ENCODE assay signal across 8 mouse cellular contexts in the genomic region with DNA sequence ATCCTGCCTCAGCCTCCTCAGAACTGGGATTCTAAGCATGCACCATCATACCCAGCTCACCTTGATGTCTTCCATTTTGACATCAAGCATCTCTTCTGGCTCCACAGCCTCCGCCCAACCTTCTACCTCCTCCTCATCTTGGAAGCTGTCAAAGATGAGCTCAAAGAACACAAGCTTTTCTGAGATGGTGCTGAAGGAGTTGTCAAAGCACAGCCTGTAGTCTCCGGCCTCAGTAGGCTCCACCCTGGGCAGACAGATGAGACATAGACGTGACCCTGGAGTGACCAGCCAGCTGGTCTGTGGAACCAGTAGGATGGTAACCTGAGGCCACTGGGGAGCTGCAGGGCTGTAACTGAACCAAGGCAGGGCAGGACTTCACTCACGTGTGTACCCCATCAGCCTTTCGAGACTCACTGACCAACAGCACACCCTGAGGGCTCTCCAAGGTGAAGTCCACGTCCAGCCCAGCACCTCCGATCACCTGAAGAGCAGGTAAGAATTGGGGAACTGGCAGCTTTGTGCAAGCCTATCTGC. TPM values are rescaled to one million over a fixed set of nuclear protein-coding genes. Genes with fewer than 3 reads are reported as not detected.
DNase-seq lines count a peak whose midpoint lies in the region; ATAC-seq and TF ChIP-seq lines count a peak whose summit lies in the region.

No protein-coding gene starts in this region.

- no peak overlapping the region for H3K4me3 ChIP-seq in kidney, adult 2 months (ENCODE audit: insufficient read depth, low read depth, low read length)
- H3K4me3 ChIP-seq in hindbrain, embryonic 14.5 days (replicated peaks; ENCODE audit: low read length), result peak overlapping the region; percentile 58
- H3K4me3 ChIP-seq in midbrain, embryonic 14.5 days (replicated peaks; ENCODE audit: low read depth, low read length), result peak overlapping the region; percentile 72

- no peaks in the 10 kb centered on the region for H3K27me3 ChIP-seq in kidney, adult 2 months (replicated peaks; ENCODE audit: control insufficient read depth, insufficient read depth, low read length)
- no peaks in the 10 kb centered on the region for H3K27me3 ChIP-seq in hindbrain, embryonic 14.5 days (ENCODE audit: control insufficient read depth, insufficient read depth, low read length)
- no peaks in the 10 kb centered on the region for H3K27me3 ChIP-seq in midbrain, embryonic 14.5 days (ENCODE audit: control insufficient read depth, insufficient read depth, low read length)

- TF ChIP-seq CTCF in kidney, adult 2 months (conservative IDR thresholded peaks at IDR 0.05; ENCODE audit: insufficient read depth, insufficient read length, low read depth, low read length), result no peak

- DNase-seq in kidney, adult 2 months, result peak; percentile 17
- no peak for DNase-seq in kidney, adult 11 months
- DNase-seq in c-Kit-positive CD71-positive TER-119-positive erythroid progenitor cells, embryonic 14.5 days (ENCODE audit: low spot score), result peak; percentile 15
- DNase-seq in hindbrain, embryonic 14.5 days (ENCODE audit: low spot score), result no peak
- DNase-seq in midbrain, embryonic 14.5 days, result no peak
- no peak for DNase-seq in embryo, embryonic 11 days
- DNase-seq in embryo, embryonic 10 days (ENCODE audit: low spot score), result no peak

- H3K9me3 ChIP-seq in hindbrain, embryonic 14.5 days (ENCODE audit: control insufficient read depth, low read length), result no peaks in the 10 kb centered on the region
- no peaks in the 10 kb centered on the region for H3K9me3 ChIP-seq in midbrain, embryonic 14.5 days (ENCODE audit: control insufficient read depth, low read length)

- no peak for ATAC-seq in hindbrain, embryonic 14.5 days (ENCODE audit: low FRiP score)
- ATAC-seq in midbrain, embryonic 14.5 days (ENCODE audit: low FRiP score, low TSS enrichment), result no peak
- no peak for ATAC-seq in monocyte, adult 5-6 weeks (replicated peaks; ENCODE audit: insufficient number of reproducible peaks, low FRiP score, low TSS enrichment, poor library complexity, severe bottlenecking)

- no peak for TF ChIP-seq POLR2A in kidney, adult 2 months (IDR thresholded peaks at IDR 0.05; ENCODE audit: low read depth, low read length)

- H3K9ac ChIP-seq in hindbrain, embryonic 14.5 days, result peak overlapping the region; percentile 71
- peak overlapping the region; percentile 72 for H3K9ac ChIP-seq in midbrain, embryonic 14.5 days (replicated peaks; ENCODE audit: low read length)

- peak overlapping the region; percentile 49 for H3K4me2 ChIP-seq in hindbrain, embryonic 14.5 days (replicated peaks)
- peak overlapping the region; percentile 56 for H3K4me2 ChIP-seq in midbrain, embryonic 14.5 days (ENCODE audit: low read length)

- 40% methylated on average over 7 of the region's 7 CpGs for WGBS in kidney, adult 2 months
- 87% methylated on average over 7 of the region's 7 CpGs for WGBS in hindbrain, embryonic 14.5 days
- WGBS in midbrain, embryonic 14.5 days, result 84% methylated on average over 7 of the region's 7 CpGs

- no peaks in the 10 kb centered on the region for H3K36me3 ChIP-seq in kidney, adult 2 months (ENCODE audit: control insufficient read depth, insufficient read depth, low read length)
- peaks cover 49% of the 10 kb centered on the region for H3K36me3 ChIP-seq in hindbrain, embryonic 14.5 days (replicated peaks; ENCODE audit: control insufficient read depth, insufficient read depth)
- peaks cover 51% of the 10 kb centered on the region for H3K36me3 ChIP-seq in midbrain, embryonic 14.5 days (ENCODE audit: control insufficient read depth, insufficient read depth, low read length)

- no peak overlapping the region for H3K27ac ChIP-seq in kidney, adult 2 months (ENCODE audit: insufficient read depth, low read depth, low read length)
- no peak overlapping the region for H3K27ac ChIP-seq in hindbrain, embryonic 14.5 days
- no peak overlapping the region for H3K27ac ChIP-seq in midbrain, embryonic 14.5 days (replicated peaks; ENCODE audit: low read depth, low read length)

- H3K4me1 ChIP-seq in kidney, adult 2 months (ENCODE audit: control insufficient read depth, insufficient read depth, low read length), result peaks cover 2% of the 10 kb centered on the region; the same call in 1 of the 2 replicates
- H3K4me1 ChIP-seq in hindbrain, embryonic 14.5 days (replicated peaks; ENCODE audit: control insufficient read depth, insufficient read depth, low read length), result peaks cover 14% of the 10 kb centered on the region
- peaks cover 11% of the 10 kb centered on the region for H3K4me1 ChIP-seq in midbrain, embryonic 14.5 days (ENCODE audit: control insufficient read depth, insufficient read depth, low read length)

RNA-seq across cellular contexts. Expression of gene Tmed1, which starts 1.1 kb away (rescaled TPM):
- polyA plus RNA-seq in kidney, adult 2 months (2012; rRNA removed), result 47.7 and 50.5 TPM in 2 replicates
- 46.3 and 51.1 TPM in 2 replicates for polyA plus RNA-seq in hindbrain, embryonic 14.5 days (2014; fragmentation: Nextera tagmentation; extraction: Ambion mirVana)
- polyA plus RNA-seq in midbrain, embryonic 14.5 days (2014; fragmentation: Nextera tagmentation; extraction: Ambion mirVana), result 48.0 and 50.2 TPM in 2 replicates
- total RNA-seq in monocyte, adult 5-6 weeks (2017), result 3.2 to 6.6 TPM (median 6.3 TPM) in 3 replicates

RNA-seq across cellular contexts. Expression of gene AB124611, which starts 17.0 kb away (rescaled TPM):
- 1.2 and 2.6 TPM in 2 replicates for polyA plus RNA-seq in kidney, adult 2 months (2012; rRNA removed)
- 0.99 and 2.0 TPM in 2 replicates for polyA plus RNA-seq in hindbrain, embryonic 14.5 days (2014; fragmentation: Nextera tagmentation; extraction: Ambion mirVana)
- 1.0 and 1.8 TPM in 2 replicates for polyA plus RNA-seq in midbrain, embryonic 14.5 days (2014; fragmentation: Nextera tagmentation; extraction: Ambion mirVana)
- 191 to 299 TPM (median 267 TPM) in 3 replicates for total RNA-seq in monocyte, adult 5-6 weeks (2017)

RNA-seq across cellular contexts. Expression of gene Carm1, which starts 37.8 kb away (rescaled TPM):
- 47.7 and 54.6 TPM in 2 replicates for polyA plus RNA-seq in kidney, adult 2 months (2012; rRNA removed)
- polyA plus RNA-seq in hindbrain, embryonic 14.5 days (2014; fragmentation: Nextera tagmentation; extraction: Ambion mirVana), result 37.0 and 41.3 TPM in 2 replicates
- polyA plus RNA-seq in midbrain, embryonic 14.5 days (2014; fragmentation: Nextera tagmentation; extraction: Ambion mirVana), result 34.7 and 42.0 TPM in 2 replicates
- 13.5 to 23.0 TPM (median 17.2 TPM) in 3 replicates for total RNA-seq in monocyte, adult 5-6 weeks (2017)

Comparison
In these comparisons a context has a peak if more than half of its experiments do, and no peak if none do; other contexts are left out.
1. DNase-seq: peak in kidney, adult 2 months (single experiment) and c-Kit-positive CD71-positive TER-119-positive erythroid progenitor cells, embryonic 14.5 days (single experiment); none in kidney, adult 11 months (single experiment), hindbrain, embryonic 14.5 days (single experiment), midbrain, embryonic 14.5 days (single experiment), embryo, embryonic 11 days (single experiment) and embryo, embryonic 10 days (single experiment).